Mouse (Mus musculus) neutrophil, adult 59 days (primary cell): ENCODE measurements around the gene Atxn3. TPM values are rescaled to one million over a fixed set of nuclear protein-coding genes. Genes with fewer than 3 reads are reported as not detected.

Experiments used
- total RNA-seq, 2 experiments: library from RNA; stranded (reverse); gene quantifications; 1 replicate in 1 of 2; 2 replicates in 1 of 2; pipeline ENCODE4 v1.2.4; 2023

Gene Atxn3
- 10 to 100 TPM; 22.6 to 28.7 TPM for total RNA-seq

GRCm38 (mm10) chr12:101957942-101958544 is at the start of gene Atxn3:
TSS of gene Atxn3 (minus strand) at chr12:101958246.

GRCm38 (mm10) chr12:101975601-101976571 is 17.8 kb upstream of the Atxn3 start, which contains the start of gene Cpsf2:
TSS of gene Cpsf2 (plus strand) at chr12:101975988.

DNA sequence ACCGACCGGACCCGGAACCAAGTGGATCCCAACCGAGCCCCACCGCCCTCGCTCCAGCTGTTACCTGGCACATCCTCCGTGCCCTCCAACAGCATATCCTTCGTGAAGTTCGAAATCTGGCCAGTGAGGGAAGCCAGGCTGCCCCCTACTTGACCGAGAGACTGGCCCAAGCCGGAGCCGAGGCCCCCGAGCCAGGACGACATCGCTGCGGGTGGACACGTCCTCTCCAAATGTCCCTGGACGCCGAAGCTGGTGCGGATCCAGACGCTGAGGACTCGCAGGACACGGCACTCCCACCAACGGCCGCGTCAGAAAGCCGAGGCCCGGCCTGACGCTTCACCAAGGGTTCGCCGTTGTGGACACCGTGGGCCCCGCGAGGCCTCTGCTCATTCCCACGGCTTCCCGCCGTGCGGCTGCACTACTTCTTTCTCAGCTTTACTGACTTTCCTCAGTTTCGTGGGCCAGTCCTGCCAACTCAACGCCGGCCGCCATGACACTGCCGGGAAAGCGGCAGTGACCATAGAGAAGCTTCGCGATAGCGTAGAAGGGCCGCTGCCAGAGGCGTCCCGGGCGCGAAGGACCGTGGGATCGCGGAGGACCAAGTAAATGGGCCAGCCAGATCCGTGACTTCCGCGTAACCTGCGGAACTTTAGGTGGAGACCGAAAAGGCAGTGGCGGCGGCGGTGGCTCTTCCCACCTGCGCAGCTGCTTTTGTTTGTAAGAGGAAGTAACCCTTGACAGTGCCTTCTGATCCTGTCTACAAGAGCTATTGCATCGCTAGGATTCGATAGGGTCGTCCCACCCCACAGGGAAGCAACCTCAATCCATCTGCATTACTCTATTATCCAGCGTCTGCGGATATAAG is 45.2 kb downstream of the Atxn3 start, which contains the start of gene Trip11:
Gene Trip11, minus strand, starts transcription at position 642 of the 865 bp plus-strand sequence.

Other genes with a start within 250 kb of the Atxn3 start
- gene Tc2n, start 239.7 kb downstream of the Atxn3 start, total RNA-seq = not detected
- gene Fbln5, start 139.2 kb downstream of the Atxn3 start, total RNA-seq = not detected
- 10 to 100 TPM; 44.0 to 46.7 TPM for gene Trip11, start 45.0 kb downstream of the Atxn3 start, total RNA-seq
- gene Cpsf2, start 17.7 kb upstream of the Atxn3 start, total RNA-seq = 10 to 100 TPM; 19.4 to 22.7 TPM
- not detected for gene Slc24a4, start 170.5 kb upstream of the Atxn3 start, total RNA-seq